Mouse (Mus musculus): ENCODE measurements at regions not wholly inside any gene's neighbourhood (a gene's known extent, or its start where the extent isn't known, plus 50 kb on each side); places are given as distances from the start of the nearest gene placed in this dataset.

GRCm38 (mm10) chr7:52317121-52317520, 301.6 kb upstream of the 1700015G11Rik start:
- no peak overlapping the region for H3K4me3 ChIP-seq (ENCODE audit: low read depth, low read length)
- H3K27ac ChIP-seq (ENCODE audit: low read depth, low read length): no peak overlapping the region
- no peaks in the 10 kb centered on the region for H3K36me3 ChIP-seq (ENCODE audit: insufficient read depth)
- TF ChIP-seq CTCF (IDR thresholded peaks at IDR 0.05; ENCODE audit: low read depth): no peak
- no peak overlapping the region for H3K4me2 ChIP-seq (ENCODE audit: low read depth)
- H3K27me3 ChIP-seq (ENCODE audit: insufficient read depth, low read length): no peaks in the 10 kb centered on the region
- 41% methylated on average over 1 of the region's 1 CpGs for WGBS
- no peak for ATAC-seq
- no peaks in the 10 kb centered on the region for H3K9me3 ChIP-seq (ENCODE audit: low read length)
- no peaks in the 10 kb centered on the region for H3K4me1 ChIP-seq (ENCODE audit: insufficient read depth)
- H3K9ac ChIP-seq: no peak overlapping the region
- DNase-seq: peak; percentile 27

DNA sequence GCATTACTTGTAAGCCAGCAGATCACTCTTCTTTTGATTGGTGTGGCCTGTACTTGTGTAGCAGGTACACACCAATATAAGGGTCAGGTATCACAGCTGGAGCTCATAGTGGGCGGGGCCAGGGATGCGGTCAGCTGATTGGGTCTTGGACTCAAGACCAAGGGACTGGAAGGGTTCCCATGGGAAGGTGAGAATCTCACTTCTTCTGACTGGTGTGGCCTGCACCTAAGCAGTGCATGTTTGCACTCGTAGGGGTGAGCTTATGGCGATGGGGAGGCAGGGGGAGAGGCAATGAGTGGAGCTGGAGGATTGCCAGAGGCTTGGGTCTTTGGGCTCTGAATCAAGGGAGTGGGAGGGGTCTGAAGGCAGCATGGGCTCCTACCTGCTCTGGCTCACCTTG, 262.7 kb upstream of the 1700015G11Rik start:
- WGBS: 85% methylated on average over 4 of the region's 4 CpGs
- Histone ChIP-seq H3K36me3 (ENCODE audit: insufficient read depth) (no peaks in the 10 kb centered on the region), H3K9me3 (ENCODE audit: low read length) (no peaks in the 10 kb centered on the region), H3K4me2 (ENCODE audit: low read depth) (no peak overlapping the region), H3K27ac (ENCODE audit: low read depth, low read length) (no peak overlapping the region), H3K4me1 (ENCODE audit: insufficient read depth) (no peaks in the 10 kb centered on the region), H3K4me3 (ENCODE audit: low read depth, low read length) (no peak overlapping the region), H3K9ac (no peak overlapping the region), H3K27me3 (ENCODE audit: insufficient read depth, low read length) (no peaks in the 10 kb centered on the region)
- DNase-seq (no peak), ATAC-seq (no peak)
- TF ChIP-seq CTCF (IDR thresholded peaks at IDR 0.05; ENCODE audit: low read depth): no peak

DNA sequence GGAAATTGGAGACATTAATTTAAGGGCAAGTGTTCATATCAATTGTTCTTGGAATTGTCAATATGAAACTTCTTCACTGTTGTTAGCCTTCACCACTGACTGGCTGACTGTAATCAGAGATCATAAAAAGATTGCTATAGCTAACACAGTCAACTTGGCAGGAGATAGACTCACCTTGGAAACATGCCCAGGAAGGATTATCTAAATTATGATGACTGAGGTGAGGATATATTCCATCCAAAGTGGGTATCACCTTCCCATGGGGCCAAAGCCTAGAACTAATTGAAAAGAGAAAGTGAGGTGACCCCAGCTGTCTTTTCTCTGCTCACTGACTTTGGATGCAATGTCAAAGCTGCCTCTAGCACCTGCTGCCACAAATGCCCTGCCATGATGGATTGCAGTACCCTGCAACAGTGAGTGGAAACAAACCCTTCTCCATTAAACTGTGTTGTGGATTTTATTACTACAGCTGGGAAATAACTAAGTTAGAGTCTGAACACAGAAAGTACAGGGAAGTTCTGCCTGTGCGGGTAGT, 240.9 kb upstream of the 1700015G11Rik start:
- H3K4me1 ChIP-seq (ENCODE audit: insufficient read depth): no peaks in the 10 kb centered on the region
- TF ChIP-seq CTCF (IDR thresholded peaks at IDR 0.05; ENCODE audit: low read depth): no peak
- WGBS: 88% methylated on average over 1 of the region's 1 CpGs
- no peak overlapping the region for H3K27ac ChIP-seq (ENCODE audit: low read depth, low read length)
- no peak overlapping the region for H3K4me2 ChIP-seq (ENCODE audit: low read depth)
- ATAC-seq: no peak
- H3K9ac ChIP-seq: no peak overlapping the region
- H3K4me3 ChIP-seq (ENCODE audit: low read depth, low read length): no peak overlapping the region
- H3K9me3 ChIP-seq (ENCODE audit: low read length): no peaks in the 10 kb centered on the region
- no peak for DNase-seq
- no peaks in the 10 kb centered on the region for H3K27me3 ChIP-seq (ENCODE audit: insufficient read depth, low read length)
- no peaks in the 10 kb centered on the region for H3K36me3 ChIP-seq (ENCODE audit: insufficient read depth)

DNA sequence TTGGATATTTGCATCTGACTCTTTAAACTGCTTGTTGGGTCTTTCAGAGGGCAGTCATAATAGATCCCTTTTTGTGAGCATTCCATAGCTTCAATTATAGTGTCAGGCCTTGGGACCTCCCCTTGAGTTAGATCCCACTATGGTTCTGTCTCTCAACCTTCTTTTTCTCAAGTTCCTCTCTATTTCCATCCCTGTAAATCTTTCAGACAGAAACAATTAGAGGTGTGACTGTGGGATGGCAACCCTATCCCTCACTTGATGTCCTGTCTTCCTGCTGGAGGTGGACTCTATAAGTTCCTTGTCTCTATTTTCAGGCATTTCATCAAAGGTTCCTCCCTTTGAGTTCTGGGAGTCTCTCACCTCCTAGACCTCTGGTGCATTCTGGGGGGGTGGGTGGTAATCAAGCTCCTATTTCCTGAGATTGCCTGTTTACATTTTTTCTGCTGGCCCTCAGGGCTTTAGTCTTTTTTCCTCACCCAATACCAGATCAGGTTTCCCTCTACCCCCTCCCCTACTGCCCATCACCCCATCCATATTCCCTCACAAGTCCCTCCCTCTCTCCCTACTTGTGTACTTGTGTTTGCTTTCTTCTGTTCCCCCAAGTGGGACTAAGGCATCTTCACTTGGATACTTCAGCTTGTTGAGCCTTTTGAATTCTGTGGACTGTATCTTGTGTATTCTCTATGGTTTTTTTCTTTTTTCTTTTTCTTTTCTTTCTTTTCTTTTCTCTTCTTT, 237.1 kb upstream of the 1700015G11Rik start:
- no peak overlapping the region for H3K27ac ChIP-seq (ENCODE audit: low read depth, low read length)
- no peak overlapping the region for H3K9ac ChIP-seq
- H3K9me3 ChIP-seq (ENCODE audit: low read length): no peaks in the 10 kb centered on the region
- TF ChIP-seq CTCF (IDR thresholded peaks at IDR 0.05; ENCODE audit: low read depth): no peak
- no peak overlapping the region for H3K4me2 ChIP-seq (ENCODE audit: low read depth)
- no peaks in the 10 kb centered on the region for H3K36me3 ChIP-seq (ENCODE audit: insufficient read depth)
- H3K4me1 ChIP-seq (ENCODE audit: insufficient read depth): no peaks in the 10 kb centered on the region
- DNase-seq: no peak
- no peak overlapping the region for H3K4me3 ChIP-seq (ENCODE audit: low read depth, low read length)
- ATAC-seq: no peak
- no peaks in the 10 kb centered on the region for H3K27me3 ChIP-seq (ENCODE audit: insufficient read depth, low read length)

Data from forebrain, postnatal 0 days (tissue).